Mouse (Mus musculus): ENCODE results near the gene Gpatch11. TPM values are rescaled to one million over a fixed set of nuclear protein-coding genes. Genes with fewer than 3 reads are reported as not detected.

Gene Gpatch11
- total RNA-seq, 2 experiments from 2014 or later: 35.9 to 44.5 TPM

DNA sequence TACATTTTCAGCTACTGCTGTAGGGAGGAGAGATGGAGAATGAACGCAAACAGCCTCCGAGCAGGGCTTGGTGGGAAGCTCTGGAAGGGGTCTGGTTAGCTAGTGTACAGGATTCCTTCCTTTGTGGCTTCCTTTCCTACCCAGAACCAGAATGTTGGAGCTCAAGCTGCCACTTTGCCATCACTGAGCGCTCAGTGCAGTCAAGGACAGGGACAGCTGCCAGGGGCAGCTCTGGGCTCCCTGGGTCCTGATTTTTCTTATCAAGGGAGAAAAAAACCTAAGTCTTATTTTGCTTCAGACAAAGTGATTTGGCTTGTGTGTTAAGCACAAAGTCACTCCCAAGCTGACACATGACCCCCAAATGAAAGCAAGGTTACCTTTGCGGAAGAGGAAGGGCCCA lies 53.2 kb downstream of the Gpatch11 start:
- intact Hi-C loops (cut with DNase I): no loop called here
- no peak for DNase-seq (ENCODE audit: low spot score in 2 of 2)

DNA sequence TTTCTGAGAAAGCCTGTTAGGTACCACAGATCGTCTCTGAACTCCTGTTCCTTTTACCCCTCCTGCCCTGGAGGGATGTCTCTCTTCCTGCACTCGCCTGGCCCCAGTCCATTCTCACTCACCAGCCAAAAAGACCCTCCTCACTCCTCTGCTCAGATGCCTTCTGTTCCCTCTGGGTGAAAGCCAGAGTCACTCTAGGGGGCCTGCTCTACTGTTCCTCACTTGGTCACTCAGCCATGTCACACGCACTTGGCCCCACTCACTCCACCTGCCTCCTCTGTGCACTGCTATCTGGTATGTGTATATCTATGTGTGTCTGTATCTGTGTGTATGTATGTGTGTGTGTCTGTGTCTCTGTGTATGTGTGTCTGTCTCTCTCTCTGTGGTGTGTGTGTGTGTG lies 53.8 kb downstream of the Gpatch11 start:
- DNase-seq (ENCODE audit: low spot score in 2 of 2): no peak
- intact Hi-C loops (cut with DNase I): no loop called here

DNA sequence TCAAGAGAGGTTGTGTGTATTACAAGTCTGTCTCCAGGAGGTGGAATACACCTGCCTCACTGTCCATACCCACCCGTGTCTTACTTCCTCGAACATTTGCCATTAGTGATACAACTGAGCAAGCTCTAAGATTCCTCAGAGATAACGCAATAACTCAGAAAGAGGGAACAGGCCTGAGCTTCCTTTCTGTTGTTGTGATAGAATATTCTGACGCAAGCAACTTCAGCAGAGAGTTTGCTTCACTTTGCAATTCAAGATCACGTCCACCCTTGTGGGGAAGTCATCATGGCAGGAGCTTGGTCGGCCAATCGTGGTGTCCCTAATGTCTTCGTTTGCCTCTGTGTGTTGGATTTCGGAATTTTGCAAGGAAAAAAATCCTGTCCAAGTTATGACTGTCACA lies 55.7 kb downstream of the Gpatch11 start:
- DNase-seq (ENCODE audit: low spot score in 2 of 2): no peak
- intact Hi-C loops (cut with DNase I): no loop called here

- DNase-seq (ENCODE audit: low spot score in 2 of 2): no peak
- intact Hi-C loops (cut with DNase I): no loop called here
Observed at GRCm38 (mm10) chr17:78894991-78895390, 59.6 kb downstream of the Gpatch11 start.

DNA sequence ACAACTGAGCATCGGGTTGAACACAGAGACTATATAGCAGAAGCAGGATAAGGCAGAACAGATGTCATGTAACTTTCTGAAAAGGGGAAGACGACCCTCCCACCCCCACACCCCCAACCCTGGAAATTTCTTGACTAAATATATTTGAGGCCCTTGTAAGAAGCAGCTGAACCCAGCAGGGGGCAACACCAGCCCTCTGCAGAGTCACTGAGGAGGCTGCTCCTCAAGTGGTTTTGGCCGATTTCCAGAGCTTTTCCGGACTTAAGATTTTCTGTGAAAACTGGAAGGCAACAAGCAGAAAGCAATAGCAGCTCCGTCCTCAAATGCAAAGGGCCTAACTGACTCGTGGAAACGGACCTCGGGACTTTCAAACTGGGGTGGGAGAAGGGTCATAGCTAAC lies 60.0 kb downstream of the Gpatch11 start:
- no peak for DNase-seq (ENCODE audit: low spot score in 2 of 2)
- intact Hi-C loops (cut with DNase I): no loop called here

Other genes starting within 250 kb of the Gpatch11 start
- 10 to 100 TPM; 61.8 to 79.9 TPM for gene Strn, start 98.4 kb upstream of the Gpatch11 start, total RNA-seq (2021)
- gene Heatr5b, start 203 bp upstream of the Gpatch11 start, total RNA-seq (2021): 10 to 100 TPM; 55.4 to 60.1 TPM
- gene Eif2ak2, start 47.0 kb downstream of the Gpatch11 start, total RNA-seq (2021): 1 to 10 TPM; 3.6 to 4.6 TPM
- under 1 TPM in 1 of 2 experiments, not detected in 1; 0.44 TPM for gene Sult6b1, start 71.4 kb downstream of the Gpatch11 start, total RNA-seq (2021)
- 10 to 100 TPM; 27.5 to 28.0 TPM for gene Cebpzos, start 80.9 kb downstream of the Gpatch11 start, total RNA-seq (2021)
- 10 to 100 TPM; 27.1 to 31.5 TPM for gene Cebpz, start 101.5 kb downstream of the Gpatch11 start, total RNA-seq (2021)
- gene Ndufaf7, start 101.6 kb downstream of the Gpatch11 start, total RNA-seq (2021): 10 to 100 TPM; 53.7 to 58.1 TPM
- gene Prkd3, start 185.2 kb downstream of the Gpatch11 start, total RNA-seq (2021): 10 to 100 TPM; 10.1 to 10.2 TPM
- 10 to 100 TPM in 1 of 2 experiments, 1 to 10 TPM in 1; 8.4 to 10.2 TPM for gene Qpct, start 216.3 kb downstream of the Gpatch11 start, total RNA-seq (2021)

Measured in left cerebral cortex, postnatal 36 days (tissue).